Mouse (Mus musculus): ENCODE measurements around the gene Fam168b.

DNA sequence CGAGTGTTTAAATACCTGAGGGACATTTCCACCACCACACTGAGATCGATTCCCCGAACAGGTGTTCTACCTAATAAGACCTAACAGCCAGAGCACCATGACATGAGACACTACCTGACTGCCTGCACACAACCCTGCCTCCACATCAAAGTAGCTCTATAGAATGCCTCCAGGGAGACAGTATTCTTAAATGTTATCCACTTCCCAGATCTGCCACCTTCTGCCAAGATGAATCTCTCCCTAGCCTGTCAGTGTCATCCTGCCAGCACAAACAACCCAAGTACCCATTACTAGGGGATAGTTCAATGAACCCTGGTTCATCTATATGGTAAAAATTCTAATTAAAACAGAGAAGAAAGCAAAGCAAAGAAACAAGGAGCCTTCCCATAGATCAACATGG, 4.2 kb upstream of the Fam168b start:
- TF ChIP-seq EP300 (IDR thresholded peaks at IDR 0.05; ENCODE audit: insufficient read depth, low read depth, low read length) (no peak), CTCF (IDR thresholded peaks at IDR 0.05) (no peak), POLR2A (IDR thresholded peaks at IDR 0.05; ENCODE audit: insufficient read depth, low read depth, low read length) (no peak)
